Mouse (Mus musculus) stomach, postnatal 0 days (tissue): ENCODE measurements around the gene Phc1. TPM values are rescaled to one million over a fixed set of nuclear protein-coding genes. Genes with fewer than 3 reads are reported as not detected.

Source experiments
- ATAC-seq: fragments of 200-750 bp; cut with Nextera tagmentation; 2 replicates; pipeline ENCODE4 v1.8.0; 2017; ENCODE audit not compliant: low FRiP score, low TSS enrichment
- DNase-seq: peaks from one replicate; pipeline ENCODE4 v3.0.0-alpha.2; 2016; ENCODE audit warnings: low spot score
- H3K27ac ChIP-seq: fragments of 300-500 bp; sonication (generic); replicated peaks from 2 replicates; pipeline ENCODE4 v1.5.1; 2014; ENCODE audit warnings: mild to moderate bottlenecking, control low read depth
- H3K27me3 ChIP-seq: fragments of 300-500 bp; sonication (generic); 2 replicates; pipeline ENCODE4 v1.6.1; 2014; ENCODE audit warnings: low read length; ENCODE audit not compliant: control insufficient read depth, insufficient read depth
- H3K36me3 ChIP-seq: fragments of 300-500 bp; sonication (generic); 2 replicates; pipeline ENCODE4 v1.6.1; 2014; ENCODE audit warnings: low read length, mixed read lengths; ENCODE audit not compliant: control insufficient read depth, insufficient read depth
- H3K4me1 ChIP-seq: fragments of 300-500 bp; sonication (generic); replicated peaks from 2 replicates; pipeline ENCODE4 v1.6.1; 2014; ENCODE audit warnings: antibody characterized with exemption; ENCODE audit not compliant: control insufficient read depth, insufficient read depth
- H3K4me2 ChIP-seq: fragments of 300-500 bp; sonication (generic); replicated peaks from 2 replicates; pipeline ENCODE4 v1.6.1; 2014; ENCODE audit warnings: low read depth, mild to moderate bottlenecking, control low read depth, moderate library complexity
- H3K4me3 ChIP-seq: fragments of 300-500 bp; sonication (generic); 2 replicates; pipeline ENCODE4 v1.5.1; 2014; ENCODE audit warnings: low read depth, low read length, control low read depth
- H3K9ac ChIP-seq: fragments of 300-500 bp; sonication (generic); 2 replicates; pipeline ENCODE4 v1.6.1; 2014; ENCODE audit warnings: mild to moderate bottlenecking, low read length, control low read depth, mixed read lengths
- H3K9me3 ChIP-seq: fragments of 300-500 bp; sonication (generic); 2 replicates; pipeline ENCODE4 v1.6.1; 2016; ENCODE audit warnings: low read length; ENCODE audit not compliant: control insufficient read depth
- CTCF ChIP-seq: IDR thresholded peaks from 2 replicates; pipeline ENCODE4 v1.5.1; 2016; ENCODE audit warnings: antibody characterized with exemption, low read depth, mild to moderate bottlenecking, moderate library complexity
- EP300 ChIP-seq: optimal IDR thresholded peaks from 2 replicates; pipeline ENCODE3; 2016; ENCODE audit warnings: antibody characterized with exemption
- WGBS: fragments of 180-500 bp; shearing (Covaris S2); extraction: QIAGEN DNeasy Blood & Tissue Kit; methylation state at CpG from one replicate; pipeline ENCODE4 v1.1.7; 2014; 5-methylcytosine and 5-hydroxymethylcytosine counted together
- polyA plus RNA-seq: library from polyadenylated mRNA; unstranded; fragments of >200 nt; fragmentation: Nextera tagmentation; extraction: Ambion mirVana; gene quantifications from 2 replicates; pipeline ENCODE4 v1.2.1, GENCODE M21; 2015

The Phc1 gene
- polyA plus RNA-seq, 1 experiment from 2014 or later = 5.3 TPM

DNA sequence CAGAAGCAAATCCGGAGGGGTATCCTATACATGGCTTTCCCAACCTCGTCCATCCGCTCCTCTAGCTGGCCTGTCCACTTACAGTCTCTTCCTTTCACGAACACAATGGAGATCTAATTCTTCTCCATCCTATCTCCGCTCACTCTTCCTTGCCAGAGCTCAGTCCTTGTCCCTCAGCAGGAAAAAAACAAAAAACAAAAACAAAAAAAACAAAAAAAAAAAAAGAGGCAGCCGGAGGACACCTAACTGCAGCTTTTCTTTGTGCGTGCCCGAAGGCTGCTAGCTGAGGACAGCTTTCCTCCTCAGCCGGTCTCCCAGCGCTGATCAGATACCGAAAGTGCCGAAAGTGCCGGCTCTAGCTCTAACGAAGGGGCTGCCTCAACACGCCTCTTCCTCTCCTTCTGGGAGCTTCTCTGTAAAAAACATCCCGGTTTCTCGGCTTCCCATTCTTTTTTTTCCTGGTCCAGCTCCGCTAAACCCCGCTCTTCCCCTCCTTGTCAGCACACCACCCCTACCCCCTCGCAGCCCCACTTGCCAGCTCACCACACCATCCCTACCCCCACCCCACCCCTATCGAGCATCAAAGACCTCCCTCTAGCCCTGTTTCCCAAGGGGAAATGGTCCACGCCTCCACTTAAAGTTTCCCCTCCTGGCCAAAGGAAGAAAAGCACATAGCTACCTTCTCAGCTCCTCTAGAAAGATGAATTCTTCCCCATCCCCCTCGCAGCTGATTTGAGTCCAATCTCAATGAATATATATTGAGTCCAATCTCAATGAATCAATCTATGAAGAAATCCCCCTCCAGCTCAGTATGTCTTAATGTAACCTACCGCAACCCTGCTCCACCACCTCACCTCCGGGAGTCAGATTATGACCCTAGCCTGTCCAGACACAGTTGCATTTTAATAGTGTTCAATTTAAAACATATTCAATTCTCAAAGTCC, 42.8 kb downstream of the Phc1 start:
- no peaks in the 10 kb centered on the region for H3K36me3 ChIP-seq
- ATAC-seq (no peak), DNase-seq (peak; percentile 16)
- H3K4me1 ChIP-seq = no peaks in the 10 kb centered on the region
- WGBS = 7% methylated on average over 25 of the region's 25 CpGs
- H3K9ac ChIP-seq = peak overlapping the region; percentile 56
- H3K4me2 ChIP-seq = peak overlapping the region; percentile 61
- H3K9me3 ChIP-seq = no peaks in the 10 kb centered on the region
- H3K27ac ChIP-seq = peak overlapping the region; percentile 49; the same call in 1 of the 2 replicates
- no peaks in the 10 kb centered on the region for H3K27me3 ChIP-seq
- H3K4me3 ChIP-seq = peak overlapping the region; percentile 50
- peak; percentile 33; the same call in 1 of the 2 replicates for TF ChIP-seq CTCF
- no peak for TF ChIP-seq EP300

DNA sequence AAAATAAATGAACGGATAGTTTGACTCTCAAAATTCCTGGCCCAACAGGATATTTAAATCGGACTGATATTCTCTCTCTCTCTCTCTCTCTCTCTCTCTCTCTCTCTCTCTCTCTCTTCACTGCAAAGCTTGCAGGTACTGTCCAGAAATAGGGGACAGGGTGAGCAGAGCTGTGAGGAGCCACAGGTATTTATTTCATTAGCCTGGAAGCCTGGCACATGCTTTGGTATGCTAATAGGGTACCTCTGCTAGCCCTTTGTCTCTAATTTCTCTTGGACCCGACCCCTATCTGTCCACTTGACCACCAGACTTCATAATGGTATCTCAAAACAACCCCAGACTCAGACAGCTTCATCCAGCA, 43.5 kb downstream of the Phc1 start:
- Histone ChIP-seq H3K9ac (peak overlapping the region; percentile 56), H3K4me1 (no peaks in the 10 kb centered on the region), H3K4me3 (peak overlapping the region; percentile 50), H3K9me3 (no peaks in the 10 kb centered on the region), H3K27me3 (no peaks in the 10 kb centered on the region), H3K4me2 (peak overlapping the region; percentile 61), H3K36me3 (no peaks in the 10 kb centered on the region), H3K27ac (no peak overlapping the region)
- 32% methylated on average over 3 of the region's 3 CpGs for whole genome bisulfite sequencing
- DNase-seq (no peak), ATAC-seq (no peak)
- TF ChIP-seq CTCF (no peak), EP300 (no peak)

- H3K4me1 ChIP-seq = no peaks in the 10 kb centered on the region
- H3K9ac ChIP-seq = no peak overlapping the region
- peak; percentile 17; the same call in 1 of the 2 replicates for TF ChIP-seq CTCF
- no peak for TF ChIP-seq EP300
- H3K4me2 ChIP-seq = no peak overlapping the region
- WGBS = 51% methylated on average over 9 of the region's 9 CpGs
- no peak for ATAC-seq
- no peak overlapping the region for H3K27ac ChIP-seq
- no peak for DNase-seq
- H3K4me3 ChIP-seq = no peak overlapping the region
- H3K9me3 ChIP-seq = no peaks in the 10 kb centered on the region
- no peaks in the 10 kb centered on the region for H3K27me3 ChIP-seq
- no peaks in the 10 kb centered on the region for H3K36me3 ChIP-seq
Measured at GRCm38 (mm10) chr6:122295242-122295641, 45.1 kb downstream of the Phc1 start.

DNA sequence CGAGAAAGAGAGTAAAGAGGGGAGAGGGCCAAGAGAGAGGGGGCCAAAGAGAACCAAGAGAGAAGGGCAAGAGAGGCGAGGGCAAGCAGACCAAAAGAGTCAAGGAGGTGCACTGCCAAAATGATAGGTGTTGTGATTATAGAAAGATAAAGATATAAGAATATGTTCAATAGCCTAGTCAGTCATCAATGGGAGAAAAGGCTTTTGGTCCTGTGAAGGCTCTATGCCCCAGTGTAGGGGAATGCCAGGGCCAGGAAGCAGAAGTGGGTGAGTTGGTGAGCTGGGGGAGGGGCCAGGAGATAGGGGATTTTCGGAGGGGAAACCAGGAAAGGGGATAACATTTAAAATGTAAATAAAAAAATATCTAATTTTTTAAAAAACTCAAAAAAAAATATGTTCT, 46.1 kb downstream of the Phc1 start:
- Histone ChIP-seq H3K9ac (no peak overlapping the region), H3K27me3 (no peaks in the 10 kb centered on the region), H3K27ac (no peak overlapping the region), H3K4me2 (no peak overlapping the region), H3K36me3 (no peaks in the 10 kb centered on the region), H3K9me3 (no peaks in the 10 kb centered on the region), H3K4me3 (no peak overlapping the region), H3K4me1 (no peaks in the 10 kb centered on the region)
- ATAC-seq (no peak), DNase-seq (no peak)
- 56% methylated on average over 3 of the region's 3 CpGs for WGBS
- no peak for TF ChIP-seq EP300
- TF ChIP-seq CTCF = no peak

DNA sequence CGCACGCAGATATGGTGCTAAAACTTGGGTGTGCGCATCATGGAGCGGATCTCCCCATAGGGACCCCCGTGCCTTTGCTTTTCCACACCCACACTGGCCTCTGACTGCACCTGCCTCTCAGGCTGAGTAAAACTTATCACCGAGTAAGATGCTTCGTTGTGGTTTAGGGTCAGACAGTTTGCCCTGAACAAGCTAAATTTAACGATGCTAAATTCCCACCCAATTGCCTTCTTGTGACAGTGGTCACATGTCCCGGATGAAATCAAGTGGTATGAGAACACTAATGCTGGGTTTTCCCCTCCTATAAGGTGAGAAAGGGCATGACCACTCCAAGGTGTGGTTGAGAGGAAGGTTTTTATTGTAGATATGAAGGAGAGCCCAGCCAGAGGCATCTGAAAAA, 46.6 kb downstream of the Phc1 start:
- TF ChIP-seq CTCF = no peak
- no peak for TF ChIP-seq EP300
- H3K4me3 ChIP-seq = no peak overlapping the region
- no peaks in the 10 kb centered on the region for H3K27me3 ChIP-seq
- H3K36me3 ChIP-seq = no peaks in the 10 kb centered on the region
- DNase-seq = no peak
- 83% methylated on average over 9 of the region's 9 CpGs for WGBS
- H3K4me1 ChIP-seq = no peaks in the 10 kb centered on the region
- no peak overlapping the region for H3K9ac ChIP-seq
- no peak for ATAC-seq
- H3K4me2 ChIP-seq = no peak overlapping the region
- no peak overlapping the region for H3K27ac ChIP-seq
- no peaks in the 10 kb centered on the region for H3K9me3 ChIP-seq

- H3K9ac ChIP-seq = no peak overlapping the region
- WGBS = 84% methylated on average over 8 of the region's 8 CpGs
Measured at GRCm38 (mm10) chr6:122293121-122293520, 47.2 kb downstream of the Phc1 start.

More at GRCm38 (mm10) chr6:122293121-122293520, 47.2 kb downstream of the Phc1 start:
- Histone ChIP-seq H3K4me2 (no peak overlapping the region), H3K9me3 (no peaks in the 10 kb centered on the region), H3K27me3 (no peaks in the 10 kb centered on the region), H3K36me3 (no peaks in the 10 kb centered on the region), H3K4me3 (no peak overlapping the region), H3K4me1 (no peaks in the 10 kb centered on the region), H3K27ac (no peak overlapping the region)
- DNase-seq = no peak
- ATAC-seq = no peak
- no peak for TF ChIP-seq EP300
- no peak for TF ChIP-seq CTCF
